ENCODE assay signal across 9 mouse cellular contexts in the genomic region with DNA sequence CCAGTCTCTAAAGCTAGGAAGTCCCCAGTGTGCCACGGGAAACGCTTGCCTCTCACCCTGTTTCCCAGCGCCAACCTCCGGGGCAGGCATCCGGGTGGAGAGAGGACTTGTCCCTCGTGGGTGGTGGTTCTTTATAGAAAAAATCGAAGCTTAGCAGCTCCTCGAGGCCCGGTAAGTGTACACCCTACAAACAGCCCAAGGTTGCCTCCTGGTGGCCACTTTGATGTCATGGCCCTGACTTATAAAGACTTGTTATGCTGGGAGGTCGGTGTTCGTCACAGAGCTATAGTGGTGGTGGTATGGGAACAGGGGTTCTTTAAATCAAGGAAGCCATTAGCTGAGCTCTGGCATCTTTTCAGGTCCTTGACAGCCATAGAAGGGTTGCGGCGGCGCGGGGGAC. TPM values are rescaled to one million over a fixed set of nuclear protein-coding genes. Genes with fewer than 3 reads are reported as not detected.
DNase-seq lines count a peak whose midpoint lies in the region; ATAC-seq and TF ChIP-seq lines count a peak whose summit lies in the region.
"Had no signal": no experiment of that assay in that cellular context is flagged by ENCODE, and none has a peak within 500 bp of the region (broad histone marks: within the 10 kb centered on the region; RNA-seq: fewer than 3 reads in every experiment).

No protein-coding gene starts in this region.

- peak; percentile 17 to 62 (median 57); a peak in 5 of 6 replicates for TF ChIP-seq CTCF in MEL (IDR thresholded peaks at IDR 0.05 in 2 of 3, conservative IDR thresholded peaks at IDR 0.05 in 1 of 3; ENCODE audit: control insufficient read depth in 1 of 3, insufficient read depth in 1 of 3, low read depth in 2 of 3, low read length in 3 of 3, poor library complexity in 1 of 3, severe bottlenecking in 1 of 3)

- H3K4me2 ChIP-seq in forebrain, embryonic 11.5 days (ENCODE audit: low read depth, low read length, severe bottlenecking) = no peak overlapping the region
- no peak overlapping the region for H3K4me2 ChIP-seq in hindbrain, embryonic 11.5 days (replicated peaks; ENCODE audit: low read depth, low read length)
- H3K4me2 ChIP-seq: heart, embryonic 15.5 days had no signal

- no peaks in the 10 kb centered on the region for H3K79me2 ChIP-seq in MEL (ENCODE audit: control insufficient read depth, insufficient read depth, low read length, poor library complexity)

- no peak overlapping the region for H3K4me3 ChIP-seq in MEL (ENCODE audit: control insufficient read depth in 1 of 2, insufficient read depth in 1 of 2, low read depth in 2 of 2, low read length in 2 of 2)
- H3K4me3 ChIP-seq in forebrain, embryonic 11.5 days (ENCODE audit: low read depth, low read length) = no peak overlapping the region
- H3K4me3 ChIP-seq in hindbrain, embryonic 11.5 days (ENCODE audit: low read depth, low read length) = no peak overlapping the region
- H3K4me3 ChIP-seq: heart, embryonic 15.5 days had no signal

- H3K36me3 ChIP-seq in MEL (ENCODE audit: control insufficient read depth in 1 of 2, insufficient read depth in 2 of 2, low read length in 2 of 2) = no peaks in the 10 kb centered on the region
- H3K36me3 ChIP-seq in forebrain, embryonic 11.5 days (ENCODE audit: control insufficient read depth, insufficient read depth, low read length) = no peaks in the 10 kb centered on the region
- H3K36me3 ChIP-seq in hindbrain, embryonic 11.5 days (ENCODE audit: control insufficient read depth, insufficient read depth, low read length) = no peaks in the 10 kb centered on the region

- peak; percentile 52 for DNase-seq in MEL (ENCODE audit: low read depth, low spot score)
- DNase-seq in brain, embryonic 18.5 days (ENCODE audit: low read depth, low spot score) = peak; percentile 8
- DNase-seq in forebrain, embryonic 11.5 days (ENCODE audit: low spot score) = peak; percentile 71
- peak; percentile 62 for DNase-seq in hindbrain, embryonic 11.5 days (ENCODE audit: low spot score)
- peak; percentile 37 for DNase-seq in layer of hippocampus, postnatal 36 days
- peak; percentile 63 for DNase-seq in right cerebral cortex, postnatal 4 days
- no peak for DNase-seq in spleen, postnatal 36 days (ENCODE audit: low spot score in 2 of 2)

- no peaks in the 10 kb centered on the region for H3K27me3 ChIP-seq in MEL (ENCODE audit: control insufficient read depth in 1 of 2, insufficient read depth in 2 of 2, low read length in 2 of 2)
- no peaks in the 10 kb centered on the region for H3K27me3 ChIP-seq in forebrain, embryonic 11.5 days (ENCODE audit: control insufficient read depth, insufficient read depth, low read length)
- no peaks in the 10 kb centered on the region for H3K27me3 ChIP-seq in hindbrain, embryonic 11.5 days (ENCODE audit: control insufficient read depth, insufficient read depth, low read length)
- H3K27me3 ChIP-seq: heart, embryonic 15.5 days had no signal

- TF ChIP-seq EP300 in MEL (IDR thresholded peaks at IDR 0.05; ENCODE audit: low read depth in 1 of 2, low read length in 2 of 2) = no peak

- no peaks in the 10 kb centered on the region for H3K4me1 ChIP-seq in MEL (ENCODE audit: control insufficient read depth in 1 of 2, insufficient read depth in 2 of 2, low read length in 2 of 2)
- no peaks in the 10 kb centered on the region for H3K4me1 ChIP-seq in forebrain, embryonic 11.5 days (replicated peaks; ENCODE audit: control insufficient read depth, insufficient read depth, low read length)
- H3K4me1 ChIP-seq in hindbrain, embryonic 11.5 days (replicated peaks; ENCODE audit: control insufficient read depth, insufficient read depth, low read length) = no peaks in the 10 kb centered on the region
- H3K4me1 ChIP-seq: heart, embryonic 15.5 days had no signal

- no peaks in the 10 kb centered on the region for H3K9me3 ChIP-seq in MEL (replicated peaks; ENCODE audit: insufficient read depth, low read length)
- no peaks in the 10 kb centered on the region for H3K9me3 ChIP-seq in forebrain, embryonic 11.5 days (ENCODE audit: control insufficient read depth, low read length)
- no peaks in the 10 kb centered on the region for H3K9me3 ChIP-seq in hindbrain, embryonic 11.5 days (ENCODE audit: control insufficient read depth, low read length)
- H3K9me3 ChIP-seq: heart, embryonic 15.5 days had no signal

- peak; percentile 58 for TF ChIP-seq RAD21 in MEL (IDR thresholded peaks at IDR 0.05; ENCODE audit: low read depth, low read length)

- no peak overlapping the region for H3K9ac ChIP-seq in MEL (ENCODE audit: control insufficient read depth, low read depth, low read length, poor library complexity, severe bottlenecking)
- no peak overlapping the region for H3K9ac ChIP-seq in forebrain, embryonic 11.5 days (ENCODE audit: low read length)
- H3K9ac ChIP-seq in hindbrain, embryonic 11.5 days (ENCODE audit: low read depth, low read length) = no peak overlapping the region
- H3K9ac ChIP-seq: heart, embryonic 15.5 days had no signal

- no peak for TF ChIP-seq POLR2A in MEL (IDR thresholded peaks at IDR 0.05; ENCODE audit: control insufficient read depth in 1 of 2, insufficient read depth in 1 of 2, low read depth in 1 of 2, low read length in 2 of 2, poor library complexity in 1 of 2)

- no peak overlapping the region for H3K27ac ChIP-seq in MEL (ENCODE audit: control insufficient read depth, low read depth, low read length)
- no peak overlapping the region for H3K27ac ChIP-seq in forebrain, embryonic 11.5 days (ENCODE audit: low read depth, low read length)
- H3K27ac ChIP-seq in hindbrain, embryonic 11.5 days (ENCODE audit: low read depth, low read length) = no peak overlapping the region
- H3K27ac ChIP-seq: heart, embryonic 15.5 days had no signal

- WGBS in forebrain, embryonic 11.5 days = 60% methylated on average over 15 of the region's 15 CpGs
- 52% methylated on average over 15 of the region's 15 CpGs for WGBS in hindbrain, embryonic 11.5 days

- ATAC-seq in forebrain, embryonic 11.5 days (replicated peaks; ENCODE audit: low FRiP score) = peak; percentile 61; the same call in 1 of the 2 replicates
- peak; percentile 54; the same call in 1 of the 2 replicates for ATAC-seq in hindbrain, embryonic 11.5 days (ENCODE audit: low FRiP score)
- ATAC-seq in megakaryocyte progenitor cell, adult 5-6 weeks (replicated peaks; ENCODE audit: poor library complexity) = peak; percentile 65

TF ChIP-seq in MEL, 35 proteins besides CTCF, POLR2A, EP300 and RAD21:
- TF ChIP-seq MEF2A (IDR thresholded peaks at IDR 0.05; ENCODE audit: extremely low read depth, insufficient replicate concordance, low read depth, low read length, poor library complexity, severe bottlenecking) (no peak), HCFC1 (IDR thresholded peaks at IDR 0.05; ENCODE audit: low read depth, low read length) (no peak), USF2 (IDR thresholded peaks at IDR 0.05; ENCODE audit: borderline replicate concordance in 1 of 2, insufficient read depth in 1 of 2, low read depth in 1 of 2, low read length in 2 of 2) (no peak), ELF1 (IDR thresholded peaks at IDR 0.05; ENCODE audit: low read depth, low read length) (no peak), UBTF (IDR thresholded peaks at IDR 0.05; ENCODE audit: borderline replicate concordance, insufficient read depth, low read depth, low read length) (no peak), SMC3 (IDR thresholded peaks at IDR 0.05; ENCODE audit: low read depth, low read length) (peak; percentile 67), MYB (IDR thresholded peaks at IDR 0.05; ENCODE audit: low read depth, low read length) (no peak), ZMIZ1 (IDR thresholded peaks at IDR 0.05; ENCODE audit: low read depth, low read length) (no peak), TBP (IDR thresholded peaks at IDR 0.05; ENCODE audit: low read depth, low read length) (no peak), ZC3H11A (IDR thresholded peaks at IDR 0.05; ENCODE audit: low read depth, low read length) (peak; percentile 27), ETS1 (IDR thresholded peaks at IDR 0.05; ENCODE audit: low read depth, low read length) (no peak), NELFE (IDR thresholded peaks at IDR 0.05; ENCODE audit: low read depth, low read length) (no peak)
TF ChIP-seq in MEL: peak in this region for 2.

RNA-seq across cellular contexts. Expression of gene Map7d3, which starts 30.9 kb away (rescaled TPM):
- not detected in 2 replicates for total RNA-seq in MEL (2012; rRNA removed)
- not detected for polyA plus RNA-seq in MEL (2012; ENCODE audit: insufficient read depth in 1 of 2, insufficient read length in 2 of 2, low read depth in 1 of 2, low replicate concordance in 2 of 2, missing spikeins in 1 of 2)
- polyA plus RNA-seq in forebrain, embryonic 11.5 days (2014; fragmentation: Nextera tagmentation; extraction: Ambion mirVana) = 2.1 and 2.3 TPM in 2 replicates
- polyA plus RNA-seq in hindbrain, embryonic 11.5 days (2014; fragmentation: Nextera tagmentation; extraction: Ambion mirVana) = 2.0 and 2.2 TPM in 2 replicates
- not detected for total RNA-seq in layer of hippocampus, postnatal 36 days (2021)
- total RNA-seq in megakaryocyte progenitor cell, adult 5-6 weeks (2015) = 10.3 and 11.3 TPM in 2 replicates
- total RNA-seq in megakaryocyte progenitor cell, adult 5-6 weeks (2017) = 3.1 and 4.4 TPM in 2 replicates

RNA-seq across cellular contexts. Expression of gene Fhl1, which starts 59.7 kb away (rescaled TPM):
- not detected in 2 replicates for total RNA-seq in MEL (2012; rRNA removed)
- not detected for polyA plus RNA-seq in MEL (2012; ENCODE audit: insufficient read depth in 1 of 2, insufficient read length in 2 of 2, low read depth in 1 of 2, low replicate concordance in 2 of 2, missing spikeins in 1 of 2)
- polyA plus RNA-seq in forebrain, embryonic 11.5 days (2014; fragmentation: Nextera tagmentation; extraction: Ambion mirVana) = 80.1 and 87.3 TPM in 2 replicates
- polyA plus RNA-seq in hindbrain, embryonic 11.5 days (2014; fragmentation: Nextera tagmentation; extraction: Ambion mirVana) = 81.5 and 87.0 TPM in 2 replicates
- 10 to 100 TPM; 78.4 to 87.0 TPM for total RNA-seq in layer of hippocampus, postnatal 36 days (2021)
- total RNA-seq in megakaryocyte progenitor cell, adult 5-6 weeks (2015) = 0.34 and 0.72 TPM in 2 replicates
- 0.44 TPM in 1 of 2 replicates, not detected in the other for total RNA-seq in megakaryocyte progenitor cell, adult 5-6 weeks (2017)

Comparison
In these comparisons a context has a peak if more than half of its experiments do, and no peak if none do; other contexts are left out.
1. DNase-seq: peak in MEL (single experiment), brain, embryonic 18.5 days (single experiment), forebrain, embryonic 11.5 days (single experiment), hindbrain, embryonic 11.5 days (single experiment), layer of hippocampus, postnatal 36 days (2 of 2) and right cerebral cortex, postnatal 4 days (single experiment); none in spleen, postnatal 36 days (0 of 2).
2. RNA of gene Fhl1, which starts 59.7 kb away (total RNA-seq): 78.4 to 87.0 TPM in layer of hippocampus, postnatal 36 days; 0.34 to 0.72 TPM in megakaryocyte progenitor cell, adult 5-6 weeks and not detected in MEL; every median in the first group is over 10 times any median in the second.
3. Peak in every context shown above with its lines, with median percentiles within 50 percentile points of each other: ATAC-seq.